Mouse (Mus musculus): ENCODE data around the gene Spata46.

- no peak for TF ChIP-seq CTCF (IDR thresholded peaks at IDR 0.05)
- no peak for TF ChIP-seq EP300 (IDR thresholded peaks at IDR 0.05)
These were observed 16.7 kb downstream of the Spata46 start for GRCm38 (mm10) chr1:170325277-170325676.

All from lung, postnatal 0 days (tissue).